Mouse (Mus musculus) thymus, postnatal 4 days (tissue): ENCODE data around the gene Lyrm4.
A peak's percentile ranks its signal among the peaks of the same experiment; 100 is the strongest.
"Not testable (repeated sequence)": the region's sequence is repeated elsewhere in the genome, so short reads cannot be mapped to it uniquely, and the experiment has no call there.

Experiments
- DNase-seq: peaks from one replicate; pipeline ENCODE4 v3.0.0; 2021

The Lyrm4 gene

DNA sequence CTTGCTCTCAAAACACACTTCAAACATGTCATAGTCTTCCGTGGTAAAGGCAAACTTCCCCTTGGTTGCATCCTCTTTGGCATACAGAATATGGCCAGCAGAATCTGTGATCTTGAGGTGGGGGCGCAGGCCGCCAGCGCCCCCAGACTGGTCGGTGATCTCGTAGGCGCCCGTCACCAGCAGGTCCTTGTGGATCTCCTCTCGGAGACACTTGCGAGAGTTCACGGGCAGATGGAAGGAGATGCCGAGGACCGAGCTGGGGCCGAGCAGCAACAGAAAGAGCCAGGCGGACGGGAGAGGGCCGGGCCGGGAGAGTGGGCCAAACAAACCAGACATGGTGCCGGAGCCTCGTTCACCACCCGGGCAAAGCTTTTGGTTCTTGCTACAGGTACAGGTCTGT is 126.1 kb downstream of the Lyrm4 start:
- not testable (repeated sequence) for DNase-seq

DNA sequence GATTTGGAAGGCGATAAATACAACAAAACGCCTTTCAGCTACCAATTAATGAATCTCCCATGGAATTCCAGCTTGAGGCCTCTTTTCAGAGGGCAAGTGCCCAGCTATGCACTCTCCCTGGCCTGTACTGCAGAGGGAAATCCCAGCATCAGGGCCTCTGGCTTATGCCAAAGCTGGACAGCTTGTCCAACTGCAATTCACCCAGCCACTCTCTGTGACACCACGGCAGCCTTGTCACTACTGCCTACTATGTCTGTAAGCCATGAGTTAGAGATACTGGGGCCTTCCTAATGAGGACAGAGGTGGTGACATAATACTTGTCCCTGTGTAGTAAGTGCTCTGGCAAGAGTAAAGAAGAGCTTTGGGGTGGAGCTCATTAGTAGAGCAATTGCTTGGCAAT is 128.0 kb downstream of the Lyrm4 start:
- no peak for DNase-seq

DNA sequence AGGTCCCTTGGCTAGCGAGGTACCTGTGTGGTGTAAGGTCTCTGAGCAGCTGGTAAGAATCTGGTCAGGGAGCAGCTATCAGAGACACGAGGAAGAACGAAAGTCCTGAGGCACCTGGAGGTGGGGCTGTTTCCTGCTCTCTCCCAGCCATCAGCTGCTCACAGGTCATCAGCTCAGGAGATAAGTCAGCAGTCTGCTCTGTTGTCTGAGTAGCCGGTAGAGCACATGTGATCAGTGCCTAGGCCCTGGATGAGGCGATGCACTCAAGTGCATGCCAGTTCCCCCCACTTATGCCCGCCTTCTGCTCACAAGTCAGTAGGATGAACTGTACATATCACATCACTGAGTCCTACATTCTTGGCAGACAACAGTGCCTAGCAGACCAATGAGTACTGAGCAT is 134.3 kb downstream of the Lyrm4 start:
- DNase-seq = no peak

DNA sequence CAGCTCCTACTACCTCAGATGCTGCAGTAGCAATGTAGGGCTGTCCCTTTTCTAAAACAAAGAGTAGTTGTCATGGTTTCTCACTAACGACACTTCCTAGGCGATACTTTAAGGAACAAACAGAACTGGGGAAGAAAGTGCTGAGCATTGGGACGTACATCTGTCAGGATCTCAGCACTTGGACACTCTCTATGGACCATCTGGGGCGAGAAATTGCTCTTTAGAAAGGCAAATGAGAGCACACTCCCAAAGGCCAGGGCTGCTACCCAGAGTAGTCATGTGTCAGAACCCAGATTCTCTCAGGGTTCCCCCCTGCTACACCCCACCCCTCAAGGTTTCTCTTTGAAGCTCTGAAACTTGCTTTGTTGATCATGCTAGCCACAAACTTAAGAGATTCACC is 136.9 kb downstream of the Lyrm4 start:
- no peak for DNase-seq

DNA sequence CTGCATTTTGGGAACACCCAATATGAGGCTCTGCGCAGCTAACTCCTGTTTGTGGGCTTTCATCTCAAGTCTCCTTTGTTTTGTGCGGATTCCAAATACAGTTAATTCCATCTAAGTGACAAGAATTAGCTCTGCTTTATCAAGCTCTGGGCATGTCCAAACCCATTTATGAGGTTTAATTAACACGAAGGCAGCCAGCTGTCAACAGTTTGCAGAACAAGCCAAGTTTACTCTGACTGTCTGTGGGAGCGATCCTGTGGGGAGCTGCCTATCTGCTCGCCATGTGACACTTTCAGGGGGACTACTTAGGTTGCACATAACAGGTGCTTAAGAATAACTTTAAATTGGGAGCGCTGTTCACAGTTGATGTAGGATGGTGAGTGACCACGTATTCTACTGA is 140.4 kb downstream of the Lyrm4 start:
- DNase-seq = no peak

DNA sequence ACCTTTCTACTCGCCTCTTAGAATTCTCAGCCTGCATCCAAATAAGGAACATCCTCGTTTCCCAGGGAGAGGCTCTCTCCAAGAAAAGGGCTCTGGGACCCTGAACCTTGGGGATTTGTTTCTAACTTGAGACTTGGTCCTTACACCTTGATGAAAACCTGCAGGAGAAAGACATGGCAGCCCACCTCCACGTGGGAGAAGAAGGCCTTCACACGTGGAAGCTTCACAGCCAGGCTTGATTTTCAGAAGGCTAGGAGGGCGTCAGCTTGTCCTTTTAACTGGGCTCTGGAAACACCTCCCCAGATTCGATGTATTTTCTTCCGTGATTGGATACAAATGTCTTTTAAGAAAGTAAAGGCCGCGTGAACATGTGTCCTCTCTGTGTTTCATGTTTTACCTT is 147.5 kb downstream of the Lyrm4 start:
- DNase-seq = no peak

DNA sequence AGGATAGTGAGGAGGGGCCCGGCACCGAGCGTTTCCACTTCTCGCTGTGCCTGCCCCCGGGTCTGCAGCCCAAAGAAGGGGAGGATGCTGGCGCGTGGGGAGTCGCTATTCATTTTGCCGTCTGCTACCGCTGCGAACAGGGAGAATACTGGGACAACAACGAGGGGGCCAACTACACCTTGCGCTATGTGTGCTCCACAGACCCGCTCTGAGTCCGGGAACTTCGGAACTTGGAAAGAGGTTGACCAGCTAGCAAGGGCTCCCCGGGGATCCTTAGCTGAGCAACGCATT is 147.9 kb downstream of the Lyrm4 start:
- DNase-seq = peak; percentile 17

DNA sequence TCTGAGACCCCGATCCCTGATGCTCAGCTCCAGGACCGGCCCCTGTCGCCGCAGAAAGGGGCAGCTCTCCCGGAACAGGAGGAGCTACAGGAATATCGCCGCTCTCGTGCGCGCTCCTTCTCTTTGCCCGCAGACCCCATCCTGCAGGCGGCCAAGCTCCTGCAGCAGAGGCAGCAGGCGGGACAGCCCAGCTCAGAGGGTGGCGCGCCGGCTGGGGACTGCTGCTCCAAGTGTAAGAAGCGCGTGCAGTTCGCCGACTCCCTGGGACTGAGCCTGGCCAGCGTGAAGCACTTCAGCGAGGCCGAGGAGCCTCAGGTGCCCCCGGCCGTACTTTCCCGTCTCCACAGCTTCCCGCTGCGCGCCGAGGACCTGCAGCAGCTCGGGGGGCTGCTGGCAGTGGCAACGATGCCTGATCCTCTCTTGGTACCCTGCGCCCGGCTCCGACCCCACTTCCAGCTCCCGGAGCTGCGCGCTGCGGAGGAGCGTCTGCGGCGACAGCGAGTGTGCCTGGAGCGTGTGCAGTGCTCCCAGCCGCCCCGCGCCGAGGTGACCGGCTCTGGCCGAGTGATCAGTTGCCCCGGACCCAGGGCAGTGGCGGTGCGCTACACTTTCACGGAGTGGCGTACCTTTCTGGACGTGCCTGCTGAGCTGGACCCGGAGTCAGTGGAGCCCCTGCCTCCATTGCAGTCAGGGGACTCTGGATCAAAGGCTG is 148.5 kb downstream of the Lyrm4 start:
- peak; percentile 55 for DNase-seq

DNA sequence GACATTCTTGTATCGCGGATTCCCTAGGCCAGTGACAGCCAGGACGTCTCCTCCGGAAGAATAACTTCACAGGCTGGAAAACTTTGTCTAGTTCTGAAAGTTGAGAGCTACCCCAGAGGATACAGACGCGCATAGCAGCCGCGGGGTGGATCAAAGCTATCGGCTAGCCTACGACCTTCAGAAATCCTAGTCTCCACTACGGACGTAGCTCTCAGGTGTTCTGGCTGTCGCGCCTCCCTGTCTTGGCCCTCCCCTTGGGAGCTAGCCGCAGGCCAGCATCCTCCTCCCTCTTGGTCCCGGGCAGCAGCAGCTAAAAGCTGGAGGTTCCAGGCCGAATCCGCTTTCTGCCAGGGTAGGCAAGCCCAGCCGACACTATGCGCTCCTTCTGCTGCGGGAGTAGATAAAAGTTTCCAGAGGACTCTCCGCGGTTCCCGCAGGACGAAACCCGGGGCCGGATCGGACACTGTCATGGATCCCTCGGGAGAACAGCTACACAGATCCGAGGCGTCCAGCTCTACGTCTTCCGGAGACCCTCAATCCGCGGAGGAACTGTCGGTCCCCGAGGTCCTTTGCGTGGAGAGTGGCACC is 149.1 kb downstream of the Lyrm4 start:
- DNase-seq = peak; percentile 19

DNA sequence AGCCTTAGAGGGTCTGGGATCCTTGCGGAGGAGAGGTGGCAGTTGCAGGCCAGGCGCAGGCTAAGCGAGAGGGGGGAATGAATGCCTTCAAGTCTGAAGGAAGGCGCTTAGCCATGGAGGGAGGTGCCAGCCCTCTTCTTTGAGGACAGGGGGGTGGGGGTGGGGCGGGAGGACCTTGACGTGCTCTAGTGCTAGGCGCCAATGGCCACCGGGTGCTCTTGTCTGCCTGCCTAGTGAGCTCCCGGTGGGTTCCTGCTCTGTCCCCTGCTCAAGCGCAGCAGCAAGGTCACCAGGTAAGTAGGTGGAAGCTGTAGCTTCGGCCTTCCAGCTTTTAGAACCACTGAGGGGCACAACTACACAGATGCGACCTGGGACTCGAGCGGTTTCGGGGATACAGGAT is 149.6 kb downstream of the Lyrm4 start:
- no peak for DNase-seq

DNA sequence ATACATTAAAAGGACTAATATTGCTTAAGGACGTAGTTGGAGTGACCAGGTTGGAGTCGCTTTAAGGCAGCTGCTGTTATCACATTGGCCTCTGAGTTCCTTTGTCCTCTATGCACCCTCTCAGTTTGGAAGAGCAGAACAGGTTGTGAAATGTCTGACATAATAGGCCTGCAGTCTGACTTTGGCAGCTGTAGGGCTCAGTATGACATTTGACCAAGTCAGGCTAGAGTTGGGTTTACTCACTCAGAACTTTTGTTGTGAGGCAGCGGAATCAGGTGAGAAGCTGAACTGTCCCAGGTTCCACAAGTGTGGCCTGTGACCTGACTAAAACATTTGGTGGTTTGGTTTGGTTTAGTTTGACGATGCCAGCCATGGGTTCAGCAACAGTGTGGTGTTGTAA is 153.7 kb downstream of the Lyrm4 start:
- no peak for DNase-seq

DNA sequence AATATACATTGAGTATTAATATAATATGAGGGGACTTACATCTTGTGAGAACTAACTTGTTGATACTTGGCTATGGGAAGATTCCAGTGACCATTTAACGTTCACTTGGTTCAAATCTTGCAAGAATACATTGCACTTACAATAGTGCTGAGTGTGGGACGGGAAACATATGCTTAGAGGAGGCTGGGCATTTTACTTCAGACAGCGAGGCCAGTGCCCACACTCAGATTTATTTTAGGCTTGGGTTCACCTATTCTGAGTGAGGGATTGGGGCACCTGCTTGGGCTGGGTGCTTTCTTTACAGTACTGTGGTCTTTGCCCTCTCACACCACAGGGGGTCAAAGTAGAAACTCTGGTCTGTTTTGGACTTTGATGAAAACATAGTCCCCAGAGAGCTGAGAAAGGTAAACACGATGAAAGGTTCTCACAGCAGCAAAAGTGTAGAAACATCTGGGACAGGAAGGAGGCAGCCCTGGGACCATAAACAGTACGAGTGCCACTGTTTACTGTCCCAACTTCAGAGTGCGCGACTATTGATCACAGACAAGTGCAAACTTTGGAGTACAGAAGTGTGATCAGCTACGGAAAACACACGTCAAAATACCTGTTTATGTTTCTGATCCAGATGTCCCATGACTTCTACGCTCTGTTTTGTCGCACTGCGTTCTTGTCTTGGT is 157.8 kb downstream of the Lyrm4 start:
- DNase-seq = no peak

DNA sequence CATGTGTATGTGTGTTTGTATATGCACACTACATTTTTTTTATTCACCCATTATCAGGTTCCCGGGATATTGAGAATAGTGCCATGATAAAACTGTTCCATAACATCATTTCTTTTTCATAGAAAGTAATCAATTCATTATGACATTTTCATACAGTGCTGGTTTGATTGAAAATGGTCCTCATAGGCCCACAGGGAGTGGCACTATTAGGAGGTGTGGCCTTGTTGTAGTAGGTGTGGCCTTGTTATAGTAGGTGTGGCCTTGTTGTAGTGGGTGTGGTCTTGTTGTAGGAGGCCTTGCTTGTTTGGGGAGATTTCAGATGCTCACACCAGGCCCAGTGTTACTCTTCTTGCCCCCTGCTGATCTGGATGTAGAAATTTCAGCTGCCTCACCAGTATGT is 158.8 kb downstream of the Lyrm4 start, which contains the start of gene Ppp1r3g:
Ppp1r3g (plus strand) TSS at position 301 of the 400 bp plus-strand sequence.
- no peak for DNase-seq

DNA sequence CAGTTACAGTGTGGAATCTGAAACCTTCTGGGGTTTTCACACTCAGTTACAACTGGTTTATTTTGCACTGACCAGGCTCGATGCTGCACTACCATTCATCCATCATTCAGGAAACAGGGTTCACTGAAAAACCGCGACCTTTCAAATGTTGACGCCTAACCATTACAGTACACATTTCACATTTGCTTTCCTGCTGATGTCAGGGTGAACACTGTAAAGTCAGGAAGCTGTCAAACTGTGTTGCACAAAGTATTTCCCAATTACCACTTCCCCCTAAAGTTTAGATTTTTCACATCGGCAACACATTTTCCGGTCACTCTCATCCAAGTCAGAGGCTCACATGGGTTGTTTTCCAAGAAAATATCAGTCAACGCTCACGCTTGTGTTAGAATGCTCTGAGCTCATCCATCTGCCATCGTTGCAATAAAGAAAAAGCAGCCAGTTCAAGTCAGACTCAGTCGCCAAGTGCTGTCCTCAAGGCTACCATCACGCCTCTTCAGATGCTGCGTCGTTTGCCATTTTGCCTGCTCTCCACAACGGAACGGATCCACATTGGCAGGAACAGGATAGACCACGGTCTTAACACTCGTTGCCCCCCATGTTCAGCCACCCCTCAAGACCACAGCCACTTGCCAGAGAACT is 167.4 kb downstream of the Lyrm4 start:
- no peak for DNase-seq

DNA sequence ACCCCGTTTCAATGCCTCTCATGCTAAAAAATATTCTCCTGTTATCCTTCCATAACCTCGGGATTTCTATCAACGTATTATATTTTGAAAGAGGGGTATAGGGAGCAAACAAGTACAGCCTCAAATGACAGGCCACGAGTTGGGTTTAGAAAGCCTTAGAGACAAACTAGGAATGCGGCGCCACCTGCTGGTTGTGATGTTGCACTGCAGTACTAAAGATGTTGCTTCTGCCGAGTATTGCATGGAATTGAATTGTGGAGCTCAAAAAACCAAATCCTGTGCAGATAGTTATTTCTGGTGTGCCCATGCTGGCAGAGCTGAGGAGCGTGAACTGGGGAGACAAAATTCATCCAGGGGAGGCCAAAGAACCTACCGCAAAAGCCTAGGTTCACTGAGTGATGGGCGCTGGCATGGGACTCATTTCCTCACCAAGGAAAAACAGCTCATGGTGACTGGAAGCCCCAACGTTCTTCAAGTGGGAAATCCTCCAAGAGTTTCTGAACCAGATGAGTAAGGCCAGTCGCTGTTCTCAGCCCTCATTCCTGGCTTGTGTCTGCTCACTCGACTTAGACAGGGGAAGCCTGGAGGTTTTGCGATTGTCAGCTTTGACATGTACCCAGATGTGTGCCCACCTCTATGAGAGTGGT is 169.8 kb downstream of the Lyrm4 start:
- peak; percentile 86 for DNase-seq

DNA sequence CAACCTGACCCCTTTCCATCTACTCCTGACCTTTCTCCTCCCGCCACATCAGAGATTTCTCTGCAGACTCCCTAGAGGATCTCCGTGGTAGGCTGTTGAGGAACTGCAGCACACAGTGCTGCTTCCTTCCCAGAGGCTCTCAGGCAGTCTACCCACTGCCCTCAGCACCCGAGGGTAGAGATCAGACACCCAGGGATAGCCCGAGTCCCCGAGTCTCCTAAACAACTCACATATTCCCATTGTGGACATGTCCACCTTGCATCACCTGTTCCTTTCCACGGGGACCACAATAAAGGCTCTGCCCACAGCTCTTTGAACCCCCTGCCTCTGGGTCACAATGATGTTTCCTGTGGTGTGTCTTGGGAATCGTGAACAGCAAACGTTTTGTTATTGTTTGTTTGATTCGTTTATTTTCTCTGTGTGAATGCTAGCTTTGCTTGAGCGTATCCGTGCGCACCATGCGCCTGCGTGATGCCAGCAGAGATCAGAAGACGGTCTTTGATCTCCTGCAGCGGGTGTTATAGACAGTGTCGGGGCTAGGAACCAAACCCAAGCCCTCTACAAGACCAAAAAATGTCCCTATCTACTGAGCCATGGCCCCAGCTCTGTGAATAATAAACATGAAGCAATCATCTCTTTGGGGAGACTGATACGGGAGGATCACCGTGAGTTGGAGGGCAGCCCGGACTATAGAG is 170.5 kb downstream of the Lyrm4 start:
- DNase-seq = no peak

DNA sequence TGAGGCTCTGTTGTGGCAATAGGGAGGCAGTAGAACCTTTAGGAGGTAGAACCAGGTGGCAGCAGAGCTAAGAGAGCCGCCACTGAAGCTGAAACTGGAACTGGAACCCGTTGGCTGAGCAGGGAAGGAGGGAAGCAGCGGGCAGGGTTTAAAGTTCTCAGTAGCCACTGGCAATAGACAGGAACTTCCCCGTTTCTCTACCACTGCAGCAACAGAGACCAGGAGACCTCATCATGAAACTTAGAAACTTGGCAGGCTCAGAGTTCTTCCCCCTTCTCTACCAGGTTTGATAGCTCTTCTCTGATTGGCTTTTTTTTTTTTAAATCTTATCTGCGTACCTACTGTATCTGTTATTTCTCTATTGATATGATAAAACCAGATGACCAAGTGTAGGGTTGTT is 176.4 kb downstream of the Lyrm4 start:
- no peak for DNase-seq

DNA sequence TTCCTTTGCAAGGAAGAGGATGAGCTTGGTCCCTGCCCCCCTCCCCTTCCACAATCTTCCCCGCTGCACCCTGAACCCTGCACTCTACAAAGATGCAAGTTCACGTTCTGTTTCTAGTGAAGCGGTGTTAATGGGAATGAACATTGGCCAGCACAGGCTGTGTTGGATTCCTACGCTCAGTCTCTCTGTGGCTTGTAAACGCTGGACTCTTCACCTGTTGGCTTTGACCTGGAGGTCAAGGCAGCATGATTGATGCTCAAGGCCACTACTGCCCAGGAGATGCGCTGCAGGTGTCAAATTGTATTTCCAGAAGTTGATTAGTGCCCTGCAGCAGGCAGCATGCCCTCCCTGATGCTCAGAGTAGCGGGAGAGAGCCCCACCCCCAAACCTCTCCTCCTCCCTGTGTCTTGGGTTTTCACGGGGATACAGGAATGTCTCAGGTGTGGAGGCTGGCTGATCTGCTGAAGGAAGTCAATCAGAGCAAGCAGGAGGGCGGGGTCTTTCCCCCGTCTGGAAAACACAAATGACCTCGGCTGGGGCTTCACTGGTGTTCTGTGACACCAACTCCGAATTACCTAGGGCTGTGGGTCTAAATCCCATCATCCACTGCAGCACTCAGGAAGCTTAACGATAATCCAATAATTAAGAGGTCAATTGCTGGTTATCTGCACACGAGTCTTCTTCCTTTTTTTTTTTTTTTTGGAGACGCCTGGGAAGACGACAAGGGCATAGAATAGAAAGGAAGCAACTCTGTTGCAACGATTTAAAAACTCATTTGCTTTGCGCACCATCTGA is 177.3 kb downstream of the Lyrm4 start:
- no peak for DNase-seq

DNA sequence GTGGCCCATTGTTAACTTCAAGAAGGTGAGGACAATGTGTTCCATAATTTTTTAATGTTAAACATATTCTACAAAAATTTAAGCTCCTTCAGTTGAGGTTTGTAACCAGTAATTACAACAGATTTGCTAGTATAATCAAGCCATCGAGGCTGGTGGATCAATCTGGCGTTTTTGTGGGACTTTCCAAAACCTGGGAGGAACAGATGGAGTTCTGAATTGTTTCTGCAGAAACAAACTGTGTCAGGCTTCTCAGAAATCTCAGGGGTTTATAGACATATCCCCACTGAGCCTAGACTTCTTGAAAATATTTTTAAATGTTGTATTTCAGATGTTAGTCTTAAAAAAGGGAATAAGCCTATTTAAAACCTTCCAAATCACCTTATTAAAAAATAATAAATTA is 179.3 kb downstream of the Lyrm4 start:
- DNase-seq = no peak
